Mouse (Mus musculus) cortical plate, adult 2 months (tissue): ENCODE data around the gene Olfr608. TPM values are rescaled to one million over a fixed set of nuclear protein-coding genes. Genes with fewer than 3 reads are reported as not detected.
"Not testable (repeated sequence)": the region's sequence is repeated elsewhere in the genome, so short reads cannot be mapped to it uniquely, and the experiment has no call there.

Source experiments
- H3K27ac ChIP-seq: fragments of 200-500 bp; 2 replicates; pipeline ENCODE4 v1.5.1; 2012; ENCODE audit warnings: low read length, control low read depth, inconsistent platforms; ENCODE audit not compliant: insufficient read depth
- H3K4me1 ChIP-seq: fragments of 200-500 bp; 2 replicates; pipeline ENCODE4 v1.6.1; 2011; ENCODE audit warnings: low read length; ENCODE audit not compliant: control insufficient read depth, insufficient read depth
- H3K4me3 ChIP-seq: fragments of 200-500 bp; 2 replicates; pipeline ENCODE4 v1.5.1; 2011; ENCODE audit warnings: mild to moderate bottlenecking, low read length, control low read depth; ENCODE audit not compliant: insufficient read depth
- CTCF ChIP-seq: fragments of 200-500 bp; IDR thresholded peaks from 2 replicates; pipeline ENCODE4 v1.5.1; 2011; ENCODE audit warnings: mild to moderate bottlenecking, control low read depth, low read length; ENCODE audit not compliant: insufficient read depth; ENCODE audit errors: extremely low read depth
- POLR2A ChIP-seq: fragments of 200-500 bp; IDR thresholded peaks from 2 replicates; pipeline ENCODE4 v1.6.1; 2011; ENCODE audit warnings: mild to moderate bottlenecking, low read length, control low read depth; ENCODE audit not compliant: insufficient read depth; ENCODE audit errors: extremely low read depth
- polyA plus RNA-seq: library from polyadenylated mRNA; depleted of rRNA; stranded (reverse); fragments of >200 nt; gene quantifications from 2 replicates; pipeline ENCODE4 v1.2.3, GENCODE M21; 2012; rRNA removed

The Olfr608 gene
- polyA plus RNA-seq = not detected in 2 replicates

DNA sequence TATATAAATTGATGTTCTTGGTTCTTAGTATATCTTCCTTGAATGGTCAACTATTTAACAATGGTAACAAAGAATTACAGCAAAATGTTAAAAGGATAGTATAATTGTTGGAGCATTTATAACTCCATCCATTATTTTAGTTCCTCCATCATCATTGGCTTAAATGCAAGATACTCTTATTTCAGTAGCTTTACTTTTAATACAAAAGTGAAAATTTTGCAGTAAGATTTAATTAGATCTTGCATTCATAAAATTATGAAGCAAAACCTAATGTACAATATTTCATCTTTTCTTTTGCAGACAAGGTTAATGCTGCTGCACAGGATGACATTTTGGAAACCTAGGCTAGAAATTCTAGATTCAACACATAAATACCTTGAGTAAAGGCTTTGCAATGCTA lies at the start of gene Olfr608:
Gene Olfr608 (plus strand): TSS at position 301 of the 400 bp plus-strand sequence.
- no peak within 1 kb of the TSS for H3K4me3 ChIP-seq
- TF ChIP-seq CTCF (no peak), POLR2A (no peak)
- no peaks in the 10 kb centered on the region for H3K4me1 ChIP-seq
- no peak within 1 kb of the TSS for H3K27ac ChIP-seq

DNA sequence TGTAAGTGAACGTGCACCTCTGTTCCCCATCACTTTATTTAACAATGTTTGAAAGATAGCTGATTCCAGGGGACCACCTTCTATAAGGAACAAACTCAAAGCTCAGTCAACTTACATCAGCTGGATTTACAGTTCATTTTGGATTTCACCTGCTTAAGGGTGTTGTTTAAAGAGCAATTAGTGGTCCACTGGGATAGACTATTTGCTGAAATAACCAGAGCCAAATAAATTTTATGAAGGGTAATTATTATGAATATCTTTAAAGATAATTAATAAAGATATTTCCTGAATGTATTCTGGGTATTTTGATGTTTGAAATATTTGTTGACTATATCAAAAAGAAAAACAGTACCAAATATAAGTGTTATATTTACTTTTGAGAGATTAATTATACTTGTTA lies 24.3 kb upstream of the Olfr608 start, which contains the start of gene Olfr605:
Gene Olfr605 (minus strand): TSS at position 101 of the 400 bp plus-strand sequence.
- no peak for TF ChIP-seq CTCF
- TF ChIP-seq POLR2A = no peak
- Histone ChIP-seq H3K27ac (no peak within 1 kb of the TSS), H3K4me3 (no peak within 1 kb of the TSS), H3K4me1 (no peaks in the 10 kb centered on the region)

DNA sequence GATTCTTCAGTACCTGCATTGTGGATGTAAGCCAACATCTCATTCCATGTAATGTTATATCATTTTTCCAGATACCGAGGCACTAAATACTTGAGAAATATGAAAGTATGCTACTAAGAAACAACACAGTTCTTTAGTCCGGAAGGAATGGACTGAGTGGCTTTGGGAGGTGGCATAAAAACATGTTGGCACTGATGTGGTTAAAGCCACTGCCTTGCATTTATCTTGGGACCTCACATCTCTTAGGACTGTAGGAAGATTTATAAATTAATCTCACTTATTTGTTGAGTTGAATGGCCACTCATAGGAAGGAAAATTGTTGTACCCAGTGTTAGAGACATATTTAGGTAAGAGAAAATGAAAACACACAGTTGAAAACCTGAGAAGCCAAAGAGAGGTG lies 20.9 kb upstream of the Olfr608 start, which contains the start of gene Olfr606:
Gene Olfr606 (plus strand): TSS at position 301 of the 400 bp plus-strand sequence.
- TF ChIP-seq POLR2A (no peak), CTCF (no peak)
- H3K4me1 ChIP-seq = no peaks in the 10 kb centered on the region
- H3K27ac ChIP-seq = no peak within 1 kb of the TSS
- no peak within 1 kb of the TSS for H3K4me3 ChIP-seq

DNA sequence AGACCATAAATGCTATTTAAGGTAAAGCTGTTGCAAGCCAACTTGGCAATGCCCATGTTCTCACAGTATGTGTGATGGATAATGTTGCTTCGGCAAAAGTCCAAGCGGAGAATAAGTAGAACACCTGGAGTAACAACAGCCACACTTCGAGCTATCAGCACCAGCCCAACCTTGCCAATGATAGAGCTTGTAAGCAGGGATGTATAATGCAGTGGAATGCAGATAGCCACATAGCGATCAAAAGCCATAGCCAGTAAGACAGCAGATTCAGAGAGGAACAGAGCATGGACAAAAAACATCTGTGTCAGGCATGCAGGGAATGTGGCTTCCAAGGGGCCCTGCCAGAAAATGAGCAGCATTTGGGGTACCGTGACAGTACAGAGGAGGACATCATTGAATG lies 9.1 kb upstream of the Olfr608 start:
- no peak overlapping the region for H3K27ac ChIP-seq
- H3K4me1 ChIP-seq = no peaks in the 10 kb centered on the region
- H3K4me3 ChIP-seq = no peak overlapping the region
- TF ChIP-seq POLR2A (no peak), CTCF (no peak)

GRCm38 (mm10) chr7:103477106-103477505 lies 7.4 kb downstream of the Olfr608 start:
- not testable (repeated sequence) for H3K4me1 ChIP-seq, H3K4me3 ChIP-seq, H3K27ac ChIP-seq

DNA sequence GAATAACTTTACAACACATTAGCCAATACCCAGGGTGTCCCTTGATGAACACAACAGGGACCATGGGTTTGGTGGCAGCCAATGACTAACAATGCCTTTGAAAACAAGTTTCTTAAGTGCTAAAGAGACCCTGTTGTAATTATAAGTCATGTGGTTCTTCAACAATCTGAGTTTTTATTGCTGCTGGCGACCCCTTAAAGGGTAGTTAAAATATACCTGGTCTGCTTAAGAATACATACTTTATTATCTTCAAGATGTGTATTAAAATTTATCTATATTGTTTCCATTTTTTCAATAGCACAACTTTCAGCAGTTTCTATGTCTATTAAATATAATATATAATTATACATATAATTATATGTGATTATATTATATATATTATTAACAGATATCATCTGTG lies 28.3 kb downstream of the Olfr608 start, which contains the start of gene Olfr609:
Gene Olfr609 (minus strand): TSS at position 101 of the 400 bp plus-strand sequence.
- TF ChIP-seq POLR2A (no peak), CTCF (no peak)
- Histone ChIP-seq H3K27ac (no peak within 1 kb of the TSS), H3K4me1 (no peaks in the 10 kb centered on the region), H3K4me3 (no peak within 1 kb of the TSS)

DNA sequence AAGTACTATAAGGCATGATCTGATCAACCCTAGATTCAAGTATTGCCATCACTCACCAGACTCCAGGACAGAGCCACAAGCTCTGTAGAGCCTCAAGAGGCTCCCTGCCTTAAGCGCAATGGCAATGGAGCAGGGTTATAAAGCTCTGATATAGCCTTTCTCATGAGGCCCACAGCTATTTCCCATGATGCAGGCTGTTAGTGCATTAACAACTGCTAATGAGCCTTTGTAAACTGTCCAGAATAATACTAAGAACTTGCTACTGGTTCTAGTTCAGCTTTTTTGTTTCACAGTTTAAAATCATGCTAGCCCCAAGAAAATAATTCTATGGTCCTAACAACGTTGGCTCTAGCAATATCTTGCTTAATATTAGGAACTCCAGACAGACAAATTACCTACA lies 42.3 kb downstream of the Olfr608 start, which contains the start of gene Olfr610:
Gene Olfr610 (minus strand): TSS at position 101 of the 400 bp plus-strand sequence.
- TF ChIP-seq POLR2A = no peak
- no peak for TF ChIP-seq CTCF
- H3K4me1 ChIP-seq = no peaks in the 10 kb centered on the region
- H3K4me3 ChIP-seq = no peak within 1 kb of the TSS
- no peak within 1 kb of the TSS for H3K27ac ChIP-seq

- H3K4me3 ChIP-seq, H3K4me1 ChIP-seq, H3K27ac ChIP-seq: not testable (repeated sequence)
These were observed 51.1 kb downstream of the Olfr608 start, which contains the start of gene Olfr611 for GRCm38 (mm10) chr7:103520746-103521145. Gene Olfr611, minus strand, starts transcription at chr7:103520846.

Other genes with a start within 250 kb of the Olfr608 start
- not detected in 2 replicates for gene Usp17ld, start 217.4 kb upstream of the Olfr608 start, polyA plus RNA-seq
- not detected in 2 replicates for gene Olfr596, start 164.2 kb upstream of the Olfr608 start, polyA plus RNA-seq
- gene Olfr597, start 153.6 kb upstream of the Olfr608 start, polyA plus RNA-seq = not detected in 2 replicates
- gene Olfr598, start 146.3 kb upstream of the Olfr608 start, polyA plus RNA-seq = not detected in 2 replicates
- not detected in 2 replicates for gene Olfr599, start 134.0 kb upstream of the Olfr608 start, polyA plus RNA-seq
- not detected in 2 replicates for gene Olfr600, start 120.2 kb upstream of the Olfr608 start, polyA plus RNA-seq
- not detected in 2 replicates for gene Olfr601, start 107.2 kb upstream of the Olfr608 start, polyA plus RNA-seq
- gene Olfr603, start 83.7 kb upstream of the Olfr608 start, polyA plus RNA-seq = not detected in 2 replicates
- gene Usp17lc, start 54.8 kb upstream of the Olfr608 start, polyA plus RNA-seq = not detected in 2 replicates
- gene Olfr605, start 24.4 kb upstream of the Olfr608 start, polyA plus RNA-seq = not detected in 2 replicates
- gene Olfr606, start 20.8 kb upstream of the Olfr608 start, polyA plus RNA-seq = not detected in 2 replicates
- gene Olfr607, start 5.7 kb upstream of the Olfr608 start, polyA plus RNA-seq = not detected in 2 replicates
- not detected in 2 replicates for gene Olfr609, start 28.2 kb downstream of the Olfr608 start, polyA plus RNA-seq
- not detected in 2 replicates for gene Olfr610, start 42.2 kb downstream of the Olfr608 start, polyA plus RNA-seq
- not detected in 2 replicates for gene Olfr611, start 51.0 kb downstream of the Olfr608 start, polyA plus RNA-seq
- not detected in 2 replicates for gene Olfr612, start 72.8 kb downstream of the Olfr608 start, polyA plus RNA-seq
- gene Olfr613, start 78.2 kb downstream of the Olfr608 start, polyA plus RNA-seq = not detected in 2 replicates
- gene Olfr615, start 86.2 kb downstream of the Olfr608 start, polyA plus RNA-seq = not detected in 2 replicates
- gene Olfr616, start 99.3 kb downstream of the Olfr608 start, polyA plus RNA-seq = not detected in 2 replicates
- not detected in 2 replicates for gene Olfr617, start 103.2 kb downstream of the Olfr608 start, polyA plus RNA-seq
- not detected in 2 replicates for gene Olfr618, start 120.2 kb downstream of the Olfr608 start, polyA plus RNA-seq
- gene Olfr619, start 130.7 kb downstream of the Olfr608 start, polyA plus RNA-seq = not detected in 2 replicates
- gene Olfr620, start 142.7 kb downstream of the Olfr608 start, polyA plus RNA-seq = not detected in 2 replicates
- not detected in 2 replicates for gene Olfr622, start 172.8 kb downstream of the Olfr608 start, polyA plus RNA-seq
- gene Olfr623, start 193.8 kb downstream of the Olfr608 start, polyA plus RNA-seq = not detected in 2 replicates
- 0.02 TPM in 1 of 2 replicates, not detected in the other for gene Olfr624, start 201.3 kb downstream of the Olfr608 start, polyA plus RNA-seq
- not detected in 2 replicates for gene Olfr625-ps1, start 212.8 kb downstream of the Olfr608 start, polyA plus RNA-seq
- gene Olfr243, start 244.8 kb downstream of the Olfr608 start, polyA plus RNA-seq = not detected in 2 replicates